Mouse (Mus musculus): ENCODE measurements around the gene Gab1.

Gene Gab1

GRCm38 (mm10) chr8:80738388-80739154, 141.7 kb downstream of the Gab1 start:
- peak; percentile 52 for DNase-seq

- DNase-seq, result no peak
These were observed 142.3 kb downstream of the Gab1 start for GRCm38 (mm10) chr8:80738046-80738387.

- DNase-seq, result no peak
These were observed 148.0 kb downstream of the Gab1 start for GRCm38 (mm10) chr8:80732326-80732725.

GRCm38 (mm10) chr8:80714461-80714860, 165.9 kb downstream of the Gab1 start:
- no peak for DNase-seq

All from right cerebral cortex, postnatal 4 days (tissue).